32 mouse cellular contexts compared by ENCODE assay signal in the genomic region with DNA sequence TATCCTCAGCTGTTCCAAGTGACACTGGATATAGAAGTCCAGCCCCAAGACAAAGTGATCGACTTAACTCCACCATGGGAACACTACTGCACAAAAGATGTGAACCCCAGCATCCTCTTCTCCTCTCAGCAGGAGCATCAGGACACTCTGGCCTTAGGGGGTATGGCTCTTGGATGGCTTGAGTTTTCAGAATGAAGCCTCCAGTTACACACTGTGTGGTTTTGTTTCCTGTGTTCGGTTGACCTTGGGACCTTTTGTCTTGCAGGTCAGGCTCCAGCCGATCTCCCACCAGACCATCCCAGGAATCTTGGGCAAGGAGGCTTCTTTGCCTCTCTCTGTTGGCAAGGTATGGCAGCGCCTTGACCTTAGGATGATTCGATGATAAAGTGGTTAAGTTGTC.
"Had no signal": no experiment of that assay in that cellular context is flagged by ENCODE, and none has a peak within 500 bp of the region (broad histone marks: within the 10 kb centered on the region; RNA-seq: fewer than 3 reads in every experiment).

No protein-coding gene starts in this region.

- DNase-seq: heart, postnatal 10 days; heart, postnatal 36 days; heart, postnatal 4 days; kidney, adult 11 months; kidney, adult 18-20 months; kidney, adult 8-10 months; kidney, adult 9 months; kidney, postnatal 10 days; kidney, postnatal 14 days; kidney, postnatal 25 days; kidney, postnatal 36 days; kidney, postnatal 4 days; layer of hippocampus, adult 9-11 months; layer of hippocampus, postnatal 36 days had no signal

- H3K36me3 ChIP-seq: heart, embryonic 10.5 days; heart, embryonic 12.5 days; heart, embryonic 13.5 days; heart, embryonic 15.5 days; intestine, embryonic 15.5 days; kidney, embryonic 15.5 days had no signal

- H3K4me3 ChIP-seq: heart, embryonic 10.5 days; heart, embryonic 12.5 days; heart, embryonic 13.5 days; heart, embryonic 15.5 days; hindbrain, embryonic 10.5 days; hindbrain, embryonic 12.5 days; hindbrain, embryonic 13.5 days; hindbrain, embryonic 15.5 days; intestine, embryonic 15.5 days; kidney, embryonic 15.5 days; layer of hippocampus, adult 2 months had no signal

- H3K27ac ChIP-seq: heart, embryonic 10.5 days; heart, embryonic 13.5 days; heart, embryonic 15.5 days; hindbrain, embryonic 10.5 days; hindbrain, embryonic 12.5 days; hindbrain, embryonic 13.5 days; hindbrain, embryonic 14.5 days; hindbrain, embryonic 15.5 days; hindbrain, postnatal 0 days; intestine, embryonic 15.5 days; kidney, embryonic 15.5 days; kidney, postnatal 0 days; layer of hippocampus, adult 2 months had no signal

- H3K27me3 ChIP-seq: heart, embryonic 12.5 days; heart, embryonic 13.5 days; heart, embryonic 15.5 days; hindbrain, embryonic 12.5 days; hindbrain, embryonic 13.5 days; hindbrain, embryonic 15.5 days; intestine, embryonic 15.5 days; kidney, embryonic 15.5 days had no signal

- ATAC-seq: hindbrain, embryonic 16.5 days; hindbrain, postnatal 0 days; inflammation-experienced regulatory T-cells, adult 6 months; intestine, embryonic 15.5 days; intestine, embryonic 16.5 days; intestine, postnatal 0 days had no signal

- H3K4me1 ChIP-seq: heart, embryonic 10.5 days; heart, embryonic 12.5 days; heart, embryonic 13.5 days; heart, embryonic 15.5 days; hindbrain, embryonic 10.5 days; hindbrain, embryonic 12.5 days; hindbrain, embryonic 13.5 days; hindbrain, embryonic 15.5 days; intestine, embryonic 15.5 days; kidney, embryonic 15.5 days had no signal
